Mouse (Mus musculus): ENCODE data around the gene Clk4.

Clk4 gene

GRCm38 (mm10) chr11:51302396-51302795 lies 40.9 kb downstream of the Clk4 start:
- in situ Hi-C loops (cut with MboI; ENCODE audit: unreplicated experiment in 2 of 2) = no loop called here

GRCm38 (mm10) chr11:51303981-51304553 lies 42.5 kb downstream of the Clk4 start:
- in situ Hi-C loops (cut with MboI; ENCODE audit: unreplicated experiment in 2 of 2) = no loop called here

DNA sequence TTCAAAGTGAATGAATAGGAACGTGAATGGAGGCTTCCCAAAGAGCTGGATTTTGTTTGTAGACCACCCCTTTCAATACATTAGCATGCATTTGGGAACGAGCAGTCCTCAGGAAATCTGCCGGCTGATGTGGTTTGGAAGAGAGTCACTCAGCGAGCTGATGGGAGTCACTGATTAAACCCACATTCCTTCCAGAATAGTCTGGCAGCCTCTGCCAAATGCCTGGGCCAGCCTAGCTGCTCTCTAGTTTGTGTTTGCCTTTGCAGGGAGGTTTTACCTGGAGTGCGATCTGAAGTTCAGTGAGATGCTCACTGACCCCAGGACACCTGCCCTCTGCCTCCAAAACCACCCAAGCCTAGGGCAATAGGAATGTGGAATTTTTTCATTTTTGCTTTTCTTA lies 46.8 kb downstream of the Clk4 start:
- in situ Hi-C loops (cut with MboI; ENCODE audit: unreplicated experiment in 2 of 2) = no loop called here

DNA sequence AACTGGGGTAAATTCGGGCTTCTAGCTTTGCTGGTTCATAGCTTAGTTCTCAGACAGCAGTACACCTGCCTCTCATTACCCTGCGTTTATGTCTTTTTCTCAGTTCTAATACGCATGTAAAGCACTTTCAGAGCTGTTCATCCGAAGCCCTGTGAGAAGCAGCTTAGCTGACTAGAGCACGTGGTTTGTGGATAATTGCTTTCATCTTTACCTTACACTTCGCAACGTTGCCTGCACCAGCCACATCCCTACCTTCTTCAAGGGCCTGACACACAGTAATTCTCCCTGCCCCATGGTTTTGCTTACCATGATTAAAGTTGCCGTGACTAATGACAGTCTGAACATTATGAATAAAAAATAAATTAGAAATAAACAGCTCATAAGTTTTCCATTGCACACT lies 50.3 kb downstream of the Clk4 start:
- in situ Hi-C loops (cut with MboI; ENCODE audit: unreplicated experiment in 2 of 2) = no loop called here

DNA sequence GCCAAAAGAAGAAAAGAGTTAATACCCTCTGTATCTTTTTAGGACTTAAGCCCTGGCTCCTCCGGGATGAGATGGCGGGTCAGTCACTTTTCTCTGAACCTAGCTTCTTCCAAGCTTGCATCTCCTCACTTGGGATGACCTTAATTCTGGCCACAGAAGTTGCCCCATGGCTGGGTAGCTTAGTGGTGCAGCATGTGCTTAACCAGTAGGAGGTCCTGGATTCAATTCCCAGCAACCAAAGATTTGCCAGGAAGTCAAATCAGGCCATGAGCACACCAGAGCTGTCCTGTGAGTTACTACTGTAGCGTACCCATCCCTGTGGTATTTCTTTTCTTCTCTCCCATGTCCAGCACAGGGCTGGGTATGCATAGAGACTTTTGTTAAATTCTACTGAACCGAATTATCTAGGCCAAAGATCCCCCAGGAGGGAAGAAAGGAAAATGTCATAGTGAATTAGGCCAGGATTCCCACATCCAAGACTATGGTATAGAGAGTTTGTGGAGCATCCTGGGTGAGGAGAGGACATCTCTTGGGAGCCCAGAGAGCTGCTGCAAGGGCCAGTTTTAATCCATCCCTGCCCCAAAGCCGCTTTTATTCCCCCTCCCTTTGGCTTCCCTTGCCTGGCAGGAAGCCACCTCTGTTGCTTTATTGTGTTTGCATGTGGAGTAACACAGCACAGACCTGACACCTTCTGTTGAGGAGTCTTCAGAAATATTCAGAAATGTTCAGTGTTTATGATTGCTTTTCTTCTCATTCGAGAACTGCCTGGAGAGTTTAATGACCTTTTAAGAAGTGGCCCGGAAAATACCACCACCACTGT lies 54.7 kb downstream of the Clk4 start:
- in situ Hi-C loops (cut with MboI; ENCODE audit: unreplicated experiment in 2 of 2) = no loop called here

- in situ Hi-C loops (cut with MboI; ENCODE audit: unreplicated experiment in 2 of 2) = no loop called here
Measured at GRCm38 (mm10) chr11:51320609-51321008, 59.1 kb downstream of the Clk4 start.

DNA sequence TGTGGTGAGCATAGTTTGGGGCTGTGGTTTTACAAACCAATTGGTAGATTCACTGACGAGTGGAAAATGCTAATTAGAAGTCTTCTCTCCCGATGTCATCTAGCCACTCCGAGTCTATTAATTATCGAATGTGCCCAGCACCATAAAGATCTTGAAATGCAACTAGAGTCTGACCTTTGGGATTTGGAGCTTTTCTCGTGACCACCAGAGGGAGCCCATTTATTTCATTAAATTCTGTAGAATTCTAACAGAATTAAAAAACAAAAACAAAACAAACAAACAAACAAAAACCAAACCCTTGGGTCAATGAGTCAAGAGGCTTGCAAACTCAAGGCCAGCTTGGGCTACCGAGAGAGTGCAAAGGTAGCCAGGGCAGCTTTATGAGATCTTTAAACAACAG lies 65.4 kb downstream of the Clk4 start:
- in situ Hi-C loops (cut with MboI; ENCODE audit: unreplicated experiment in 2 of 2) = no loop called here

GRCm38 (mm10) chr11:51328387-51328942 lies 66.9 kb downstream of the Clk4 start:
- in situ Hi-C loops (cut with MboI; ENCODE audit: unreplicated experiment in 2 of 2) = no loop called here

DNA sequence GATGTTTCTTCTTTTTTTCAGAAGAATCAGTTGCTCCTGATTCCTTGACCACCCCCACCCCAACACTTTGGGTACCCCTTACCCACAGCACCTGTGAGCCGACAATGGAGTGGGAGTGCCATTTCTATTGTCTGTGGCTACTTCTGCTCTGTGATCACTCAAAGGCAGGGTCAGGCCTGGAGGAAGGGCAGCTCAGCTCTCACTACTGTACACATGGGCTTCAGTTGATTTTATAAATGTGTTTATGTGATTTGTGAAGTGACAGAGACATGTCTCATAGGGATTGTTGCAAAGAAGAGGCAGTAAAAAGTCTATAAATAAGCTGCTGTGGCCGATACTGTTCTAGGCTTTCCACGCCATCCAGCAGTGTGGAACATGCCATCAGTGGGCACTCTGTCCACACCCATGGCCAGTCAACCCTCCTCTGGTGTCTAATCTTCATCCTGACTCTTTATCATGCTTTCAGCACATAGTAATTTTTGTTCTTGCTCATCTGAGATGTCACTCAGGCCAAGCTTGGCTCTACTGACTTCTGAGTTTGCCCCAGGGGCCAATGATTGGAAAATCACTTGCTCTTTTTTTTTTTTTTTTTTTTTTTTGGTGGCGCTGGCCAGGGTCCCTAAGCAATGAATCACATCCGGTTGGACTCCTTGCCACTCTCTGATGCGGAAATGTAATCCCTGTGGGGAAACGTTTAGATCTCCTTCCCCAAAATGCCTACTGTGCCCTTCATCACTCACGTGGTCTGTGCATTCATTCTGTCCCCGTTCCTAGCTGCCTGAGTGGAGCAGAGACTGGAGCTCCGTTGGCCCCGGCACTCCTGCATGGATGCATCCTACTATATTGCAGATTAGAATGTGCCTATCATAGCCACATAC lies 68.5 kb downstream of the Clk4 start:
- in situ Hi-C loops (cut with MboI; ENCODE audit: unreplicated experiment in 2 of 2) = no loop called here

Data from v-Abl transformed pro-B cells (cell line).